Mouse (Mus musculus): Measurements from ENCODE around the gene Gm44.
"Not testable (repeated sequence)": the region's sequence is repeated elsewhere in the genome, so short reads cannot be mapped to it uniquely, and the experiment has no call there.

Gene Gm44

GRCm38 (mm10) chrX:90891842-90892241 is at the start of gene Gm44:
Gene Gm44 (plus strand): TSS chrX:90892142.
- DNase-seq (ENCODE audit: low spot score): no peak

- DNase-seq (ENCODE audit: low spot score): peak; percentile 24
Observed at GRCm38 (mm10) chrX:90927989-90928388, 36.0 kb downstream of the Gm44 start.

- DNase-seq (ENCODE audit: low spot score): not testable (repeated sequence)
Observed at GRCm38 (mm10) chrX:90938211-90938610, 46.3 kb downstream of the Gm44 start.
